Mouse (Mus musculus): Measurements from ENCODE around the gene Smim6. TPM values are rescaled to one million over a fixed set of nuclear protein-coding genes. Genes with fewer than 3 reads are reported as not detected.
A peak's percentile ranks its signal among the peaks of the same experiment; 100 is the strongest.

The Smim6 gene
- polyA plus RNA-seq, 1 experiment from 2014 or later, result 3.3 TPM

DNA sequence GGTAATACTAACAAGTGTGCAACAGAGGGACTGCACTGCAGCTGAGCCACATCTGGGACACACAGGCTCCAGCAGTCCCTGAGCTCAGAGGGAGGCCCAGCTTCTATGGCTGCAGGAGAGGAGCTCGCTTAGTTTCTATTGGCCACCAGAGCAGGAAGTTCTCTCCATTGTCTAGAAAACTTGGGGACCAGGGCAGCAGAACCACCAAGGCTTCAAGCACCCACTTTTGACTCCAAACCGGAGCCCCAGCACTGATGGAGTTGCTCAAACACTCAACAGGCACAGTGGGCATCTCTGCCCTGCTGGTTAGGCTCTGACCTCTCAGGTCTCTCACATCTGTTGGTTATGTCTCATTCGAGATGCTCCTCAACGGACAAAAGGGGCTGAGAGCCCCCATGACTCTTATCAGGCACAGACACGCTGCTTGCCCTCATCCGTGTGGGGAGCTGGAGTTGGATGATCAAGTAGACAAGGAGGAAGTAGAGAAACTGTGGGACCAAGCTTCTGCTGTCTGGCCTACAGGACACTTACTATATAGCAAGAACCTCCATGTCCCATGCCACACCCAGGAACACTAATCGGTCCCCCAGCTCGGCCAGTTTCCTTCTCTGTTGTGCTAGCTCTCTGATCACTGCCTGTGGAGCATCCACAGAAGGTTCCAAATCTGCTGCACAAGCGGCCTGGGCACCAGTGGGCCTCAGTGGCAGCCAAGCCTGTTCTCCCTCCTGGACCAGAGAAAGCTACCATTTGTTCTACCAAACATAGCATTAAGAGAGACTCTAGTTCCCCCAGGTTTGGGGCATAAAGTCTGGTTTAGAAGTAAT is 10.3 kb upstream of the Smim6 start:
- no peak for ATAC-seq (replicated peaks; ENCODE audit: insufficient number of reproducible peaks, insufficient read depth, low FRiP score, low read depth)
- peak overlapping the region; percentile 54 for H3K4me3 ChIP-seq
- no peaks in the 10 kb centered on the region for H3K27me3 ChIP-seq
- peaks cover 10% of the 10 kb centered on the region; the same call in 1 of the 2 replicates for H3K36me3 ChIP-seq
- H3K4me2 ChIP-seq, result peak overlapping the region; percentile 73
- WGBS, result 63% methylated on average over 9 of the region's 9 CpGs
- H3K9ac ChIP-seq, result peak overlapping the region; percentile 63
- no peaks in the 10 kb centered on the region for H3K9me3 ChIP-seq (replicated peaks)
- H3K4me1 ChIP-seq (replicated peaks), result peaks cover 80% of the 10 kb centered on the region
- H3K27ac ChIP-seq, result peak overlapping the region; percentile 99

DNA sequence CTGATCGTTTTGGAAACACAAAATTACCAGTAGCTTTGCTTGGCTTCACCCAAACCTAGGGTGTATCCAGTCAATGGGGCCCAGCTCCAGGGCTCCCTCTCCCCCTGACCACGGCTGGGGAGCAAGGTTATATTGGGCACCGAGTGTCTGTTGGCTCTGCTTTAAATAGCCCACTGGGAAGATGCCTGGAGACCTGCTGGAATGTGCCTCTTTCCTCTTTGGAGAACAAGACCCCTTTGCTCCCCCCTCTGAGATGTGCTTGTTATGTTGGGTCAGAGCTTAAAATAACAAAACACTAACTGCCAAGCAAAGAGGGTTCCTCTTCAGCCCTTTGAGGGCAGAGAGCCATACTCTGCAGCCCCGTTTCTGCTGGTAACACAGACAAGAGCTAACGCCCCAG is 9.6 kb upstream of the Smim6 start:
- peak overlapping the region; percentile 99 for H3K27ac ChIP-seq
- H3K4me1 ChIP-seq (replicated peaks), result peaks cover 80% of the 10 kb centered on the region
- ATAC-seq (replicated peaks; ENCODE audit: insufficient number of reproducible peaks, insufficient read depth, low FRiP score, low read depth), result peak; percentile 68
- no peaks in the 10 kb centered on the region for H3K9me3 ChIP-seq (replicated peaks)
- peak overlapping the region; percentile 54 for H3K4me3 ChIP-seq
- H3K27me3 ChIP-seq, result no peaks in the 10 kb centered on the region
- peaks cover 10% of the 10 kb centered on the region; the same call in 1 of the 2 replicates for H3K36me3 ChIP-seq
- 21% methylated on average over 5 of the region's 5 CpGs for WGBS
- H3K9ac ChIP-seq, result peak overlapping the region; percentile 63
- H3K4me2 ChIP-seq, result peak overlapping the region; percentile 73

DNA sequence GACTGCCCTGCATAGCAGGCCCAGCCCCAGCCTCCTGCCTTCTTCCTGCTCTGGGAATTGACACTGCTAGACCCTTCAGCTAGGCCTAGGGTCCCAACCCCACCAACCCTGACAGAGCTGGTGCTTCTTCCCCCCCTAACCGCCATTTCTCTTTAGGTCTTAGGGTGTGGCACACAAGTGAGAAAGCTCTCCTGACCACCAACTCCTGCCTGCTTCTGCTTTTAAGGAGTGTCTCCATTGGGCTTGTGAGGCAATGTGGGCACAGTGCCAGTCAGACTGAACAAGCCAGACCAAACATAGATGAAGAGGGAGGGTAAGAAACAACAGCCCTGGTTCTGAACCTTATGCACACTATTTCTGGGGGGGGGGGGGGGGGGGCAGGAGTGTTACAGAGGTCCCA is 9.0 kb upstream of the Smim6 start:
- Histone ChIP-seq H3K4me1 (replicated peaks) (peaks cover 80% of the 10 kb centered on the region), H3K9ac (peak overlapping the region; percentile 63), H3K36me3 (peaks cover 10% of the 10 kb centered on the region; the same call in 1 of the 2 replicates), H3K4me2 (peak overlapping the region; percentile 73), H3K4me3 (peak overlapping the region; percentile 54; the same call in 1 of the 2 replicates), H3K27ac (peak overlapping the region; percentile 99), H3K27me3 (no peaks in the 10 kb centered on the region), H3K9me3 (replicated peaks) (no peaks in the 10 kb centered on the region)
- WGBS, result 26% methylated on average over 1 of the region's 1 CpGs
- ATAC-seq (replicated peaks; ENCODE audit: insufficient number of reproducible peaks, insufficient read depth, low FRiP score, low read depth), result no peak

DNA sequence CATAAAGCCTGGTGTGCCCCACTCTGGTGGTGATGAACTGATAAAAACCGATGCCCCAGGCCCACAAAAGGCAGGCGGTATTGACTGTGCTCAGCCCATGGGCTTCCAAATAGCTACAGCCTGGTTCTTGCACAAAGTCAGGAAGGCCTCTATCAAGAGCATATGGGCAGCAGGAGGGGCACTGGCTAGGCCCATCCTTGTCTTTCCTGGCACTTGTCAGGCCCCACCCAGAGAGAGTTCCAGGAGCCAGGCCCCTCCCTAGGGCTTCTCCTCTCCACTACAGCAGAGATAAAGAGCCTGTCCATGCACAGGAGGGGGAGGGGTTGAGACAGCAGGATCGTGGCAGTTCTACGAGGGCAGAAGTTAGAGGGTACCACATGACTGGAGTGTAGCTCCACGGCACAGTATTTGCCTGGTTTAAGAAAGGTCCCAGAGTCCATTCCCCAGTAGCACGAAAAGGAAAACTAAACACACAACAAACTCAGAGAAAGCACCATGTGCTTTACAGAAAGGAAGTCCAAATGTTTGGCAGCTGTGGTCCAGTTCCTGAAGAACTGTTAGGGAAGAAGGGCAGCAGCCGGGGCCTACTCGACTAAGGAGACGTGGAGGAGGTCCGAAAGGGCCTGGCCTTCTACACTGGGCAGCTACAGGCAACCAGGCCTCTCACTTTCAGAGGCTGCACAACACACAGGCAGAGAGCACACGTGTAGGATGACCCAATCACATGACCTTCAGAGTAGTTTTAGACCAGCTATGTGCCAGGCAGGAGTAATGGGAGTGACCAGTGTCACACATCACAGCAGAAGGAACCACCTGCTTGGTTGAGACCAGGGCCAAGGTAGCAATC is 8.2 kb upstream of the Smim6 start:
- no peaks in the 10 kb centered on the region for H3K27me3 ChIP-seq
- no peak overlapping the region for H3K4me3 ChIP-seq
- peaks cover 76% of the 10 kb centered on the region for H3K4me1 ChIP-seq (replicated peaks)
- H3K36me3 ChIP-seq, result peaks cover 17% of the 10 kb centered on the region
- H3K27ac ChIP-seq, result peak overlapping the region; percentile 99
- no peaks in the 10 kb centered on the region for H3K9me3 ChIP-seq (replicated peaks)
- peak overlapping the region; percentile 35 for H3K9ac ChIP-seq
- peak overlapping the region; percentile 73 for H3K4me2 ChIP-seq
- ATAC-seq (replicated peaks; ENCODE audit: insufficient number of reproducible peaks, insufficient read depth, low FRiP score, low read depth), result peak; percentile 80
- 36% methylated on average over 11 of the region's 11 CpGs for WGBS

DNA sequence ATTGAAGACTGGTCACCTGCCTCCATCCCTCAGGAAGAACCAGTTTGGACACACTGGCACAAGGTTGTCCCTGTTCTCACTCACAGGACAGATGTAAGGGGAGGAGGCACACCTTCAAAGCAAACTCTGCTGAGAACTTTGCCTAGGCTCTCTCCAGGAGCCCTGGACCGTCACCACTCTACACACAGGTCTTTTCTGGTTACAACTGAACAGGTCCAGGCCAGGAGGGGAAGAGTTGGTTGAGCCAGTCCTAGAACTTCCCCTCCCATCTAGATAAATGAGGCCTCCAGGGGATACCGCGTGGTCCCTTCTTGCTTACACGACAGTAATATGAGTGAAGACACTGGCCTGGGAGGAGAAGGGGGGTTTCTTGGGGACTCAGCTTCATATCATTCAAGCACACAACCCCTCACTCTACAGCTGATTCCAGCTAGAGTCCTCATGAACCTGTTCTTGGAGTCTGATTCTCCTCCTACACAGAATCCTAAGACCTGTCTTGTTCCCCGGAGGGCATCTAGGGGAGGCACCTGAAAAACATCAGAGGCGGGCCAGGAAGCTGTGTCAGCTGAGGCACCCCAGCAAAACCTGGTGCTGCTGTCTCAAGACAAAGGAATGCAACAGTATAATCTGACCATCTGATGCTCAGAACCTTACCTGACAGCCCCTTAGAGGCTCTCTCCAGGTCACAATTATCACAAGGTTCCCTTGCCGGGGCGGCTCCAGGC is 7.4 kb upstream of the Smim6 start:
- Histone ChIP-seq H3K27ac (peak overlapping the region; percentile 99), H3K27me3 (no peaks in the 10 kb centered on the region), H3K4me3 (no peak overlapping the region), H3K9ac (peak overlapping the region; percentile 35), H3K4me1 (replicated peaks) (peaks cover 68% of the 10 kb centered on the region), H3K9me3 (replicated peaks) (no peaks in the 10 kb centered on the region), H3K36me3 (peaks cover 17% of the 10 kb centered on the region), H3K4me2 (peak overlapping the region; percentile 73)
- 67% methylated on average over 8 of the region's 8 CpGs for WGBS
- no peak for ATAC-seq (replicated peaks; ENCODE audit: insufficient number of reproducible peaks, insufficient read depth, low FRiP score, low read depth)

DNA sequence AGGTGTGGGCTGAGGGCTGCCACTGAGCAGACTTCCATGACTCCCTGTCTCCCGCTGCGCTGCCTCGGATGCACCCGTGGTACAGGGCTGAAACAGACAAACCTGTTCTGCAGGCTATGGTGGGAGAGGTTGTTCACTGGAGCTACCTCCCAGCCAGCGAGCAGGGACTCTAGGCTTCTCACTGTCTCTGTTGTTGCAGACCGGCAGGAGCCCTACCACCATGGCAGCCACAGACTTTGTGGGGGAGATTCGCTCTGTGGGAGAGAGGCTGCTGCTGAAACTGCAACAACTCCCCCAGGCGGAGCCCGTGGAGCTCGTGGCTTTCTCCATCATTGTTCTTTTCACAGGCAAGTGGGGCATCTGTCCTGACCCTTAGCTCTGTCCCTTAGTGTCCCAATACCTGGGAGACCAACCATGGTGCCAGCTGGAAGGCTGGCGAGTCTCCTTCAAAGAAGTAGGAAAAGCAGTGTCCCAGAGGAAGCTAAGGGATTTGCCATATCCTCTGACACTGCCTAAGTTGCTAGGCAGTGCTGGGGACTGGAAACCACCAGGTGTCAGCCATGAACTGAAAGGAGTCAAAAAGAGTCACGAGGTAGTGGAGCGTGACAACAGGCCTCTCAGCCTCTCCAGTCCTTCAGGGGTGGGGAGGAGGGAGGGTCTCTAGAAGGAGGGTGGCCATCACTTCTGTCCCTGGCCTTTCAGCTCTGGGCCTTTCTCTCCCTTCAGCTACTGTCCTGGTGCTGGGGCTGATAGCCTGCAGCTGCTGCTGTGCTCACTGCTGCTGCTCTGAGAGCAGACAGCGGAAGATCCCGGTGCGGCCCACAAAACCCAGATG is 6.6 kb upstream of the Smim6 start:
- no peak overlapping the region for H3K4me3 ChIP-seq
- no peaks in the 10 kb centered on the region for H3K9me3 ChIP-seq (replicated peaks)
- peak overlapping the region; percentile 30; the same call in 1 of the 2 replicates for H3K9ac ChIP-seq
- H3K27me3 ChIP-seq, result no peaks in the 10 kb centered on the region
- peaks cover 61% of the 10 kb centered on the region for H3K4me1 ChIP-seq (replicated peaks)
- no peak for ATAC-seq (replicated peaks; ENCODE audit: insufficient number of reproducible peaks, insufficient read depth, low FRiP score, low read depth)
- 57% methylated on average over 16 of the region's 16 CpGs for WGBS
- H3K4me2 ChIP-seq, result no peak overlapping the region; the same call in 1 of the 2 replicates
- peak overlapping the region; percentile 99 for H3K27ac ChIP-seq
- peaks cover 17% of the 10 kb centered on the region for H3K36me3 ChIP-seq

DNA sequence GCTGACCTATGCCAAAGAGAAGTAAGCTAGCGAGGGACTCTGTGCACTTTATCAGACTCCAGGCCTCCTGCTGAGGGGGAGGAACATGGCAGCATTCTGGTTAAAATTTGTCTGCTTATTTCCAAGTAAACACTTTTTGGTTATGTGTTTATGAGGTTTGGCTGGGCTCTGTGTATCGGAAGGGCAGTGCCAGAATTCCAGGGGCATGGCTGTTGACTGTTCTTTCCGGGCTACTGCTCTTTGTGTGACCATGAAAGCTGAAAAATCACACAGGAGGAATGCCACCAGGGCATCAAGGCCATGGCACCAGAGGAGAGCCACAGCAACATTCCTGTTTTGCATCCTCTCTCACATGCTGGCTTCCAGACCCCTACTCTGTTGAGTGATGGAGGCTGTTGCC is 5.7 kb upstream of the Smim6 start:
- Histone ChIP-seq H3K4me3 (no peak overlapping the region), H3K4me2 (no peak overlapping the region), H3K9me3 (replicated peaks) (no peaks in the 10 kb centered on the region), H3K36me3 (peaks cover 17% of the 10 kb centered on the region), H3K27me3 (no peaks in the 10 kb centered on the region), H3K27ac (peak overlapping the region; percentile 99; the same call in 1 of the 2 replicates), H3K9ac (no peak overlapping the region), H3K4me1 (replicated peaks) (peaks cover 52% of the 10 kb centered on the region)
- WGBS, result 74% methylated on average over 3 of the region's 3 CpGs
- ATAC-seq (replicated peaks; ENCODE audit: insufficient number of reproducible peaks, insufficient read depth, low FRiP score, low read depth), result no peak

DNA sequence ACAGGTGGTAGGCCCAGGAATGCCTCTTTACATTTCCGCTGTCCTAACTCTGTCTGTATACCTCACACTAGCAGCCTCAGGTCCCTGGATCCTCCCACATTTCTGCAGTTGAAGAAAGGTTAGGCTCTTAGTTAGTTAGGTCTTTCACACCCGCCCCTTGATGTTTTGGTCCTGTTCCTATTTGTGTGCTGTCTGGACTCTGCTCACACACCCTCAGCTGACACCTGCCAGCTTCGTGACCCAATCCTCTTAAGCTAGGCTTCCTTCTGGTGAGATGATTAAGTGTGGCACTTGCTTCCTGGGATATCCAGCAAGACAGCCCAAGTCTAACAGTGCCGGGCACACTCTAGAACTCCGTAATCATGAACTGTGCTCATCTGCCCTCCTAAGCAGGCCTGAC is 5.3 kb upstream of the Smim6 start:
- Histone ChIP-seq H3K4me3 (no peak overlapping the region), H3K4me1 (replicated peaks) (peaks cover 52% of the 10 kb centered on the region), H3K27ac (0 out of 2 replicates have a peak overlapping the region, but pooled peaks have one; percentile 99), H3K9me3 (replicated peaks) (no peaks in the 10 kb centered on the region), H3K27me3 (no peaks in the 10 kb centered on the region), H3K4me2 (no peak overlapping the region), H3K36me3 (peaks cover 17% of the 10 kb centered on the region), H3K9ac (no peak overlapping the region)
- WGBS, result 87% methylated on average over 5 of the region's 5 CpGs
- ATAC-seq (replicated peaks; ENCODE audit: insufficient number of reproducible peaks, insufficient read depth, low FRiP score, low read depth), result no peak

DNA sequence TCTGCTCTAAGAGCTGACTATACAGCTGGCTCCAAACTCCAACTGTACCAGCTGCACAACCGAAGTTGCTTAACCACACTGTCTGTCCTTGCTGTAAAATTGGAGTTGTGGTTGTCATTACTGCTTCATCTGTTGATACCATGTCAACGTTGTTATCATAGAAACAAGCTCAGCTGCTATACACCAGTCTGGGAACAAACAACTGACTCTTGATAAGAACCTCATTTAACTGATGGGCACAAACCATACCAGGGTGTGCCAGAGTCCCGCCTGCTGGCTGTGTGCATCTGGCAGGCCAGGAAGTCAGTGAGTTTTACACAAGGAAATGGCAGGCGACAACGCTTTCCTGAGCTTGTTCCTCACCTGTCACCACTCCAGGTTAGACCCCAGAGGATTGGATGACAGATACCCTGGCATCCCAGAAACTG is 669 bp upstream of the Smim6 start:
- no peak overlapping the region for H3K4me2 ChIP-seq
- H3K36me3 ChIP-seq, result peaks cover 14% of the 10 kb centered on the region
- 0 out of 2 replicates have a peak, but pooled peaks have one; percentile 19 for ATAC-seq (replicated peaks; ENCODE audit: insufficient number of reproducible peaks, insufficient read depth, low FRiP score, low read depth)
- WGBS, result 68% methylated on average over 5 of the region's 5 CpGs
- H3K27me3 ChIP-seq, result no peaks in the 10 kb centered on the region
- H3K9ac ChIP-seq, result no peak overlapping the region
- peaks cover 12% of the 10 kb centered on the region for H3K4me1 ChIP-seq (replicated peaks)
- H3K9me3 ChIP-seq (replicated peaks), result no peaks in the 10 kb centered on the region
- H3K27ac ChIP-seq, result peak overlapping the region; percentile 43; the same call in 1 of the 2 replicates
- H3K4me3 ChIP-seq, result no peak overlapping the region

DNA sequence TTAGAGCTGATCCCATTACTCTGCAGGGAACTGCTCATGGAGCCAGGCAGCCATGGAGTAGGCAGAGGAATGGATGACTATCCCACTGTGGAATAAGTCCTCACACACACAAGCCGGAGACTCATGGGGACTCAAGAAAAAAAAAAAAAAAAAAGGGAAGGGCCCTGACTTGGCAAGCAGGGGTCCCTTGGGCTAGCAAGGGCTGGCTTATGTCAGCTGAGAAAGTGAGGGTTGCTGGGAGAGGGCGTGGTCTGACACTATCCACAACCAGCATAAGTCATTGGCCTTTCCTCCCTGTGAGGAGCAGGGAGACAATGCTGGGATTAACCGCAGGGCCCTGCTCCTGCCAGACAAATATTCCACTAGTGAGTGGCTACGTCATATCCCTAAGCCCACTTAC is 4.8 kb downstream of the Smim6 start:
- 89% methylated on average over 4 of the region's 4 CpGs for WGBS
- H3K27me3 ChIP-seq, result no peaks in the 10 kb centered on the region
- H3K9ac ChIP-seq, result no peak overlapping the region
- H3K36me3 ChIP-seq, result peaks cover 5% of the 10 kb centered on the region
- ATAC-seq (replicated peaks; ENCODE audit: insufficient number of reproducible peaks, insufficient read depth, low FRiP score, low read depth), result no peak
- no peak overlapping the region for H3K27ac ChIP-seq
- H3K4me2 ChIP-seq, result no peak overlapping the region
- H3K4me1 ChIP-seq (replicated peaks), result peaks cover 6% of the 10 kb centered on the region
- H3K9me3 ChIP-seq (replicated peaks), result no peaks in the 10 kb centered on the region
- no peak overlapping the region for H3K4me3 ChIP-seq

Data from heart, embryonic 15.5 days (tissue).